Mouse (Mus musculus) left cerebral cortex, adult 9 months (tissue): ENCODE results near the gene En1.

ENCODE experiments used
- DNase-seq, 2 experiments: peaks; one replicate each; pipeline ENCODE4 v3.0.0; 2022; ENCODE audit warnings: low spot score in 2 of 2

The En1 gene

GRCm38 (mm10) chr1:120600149-120600445 lies 2.1 kb upstream of the En1 start:
- no peak for DNase-seq

DNA sequence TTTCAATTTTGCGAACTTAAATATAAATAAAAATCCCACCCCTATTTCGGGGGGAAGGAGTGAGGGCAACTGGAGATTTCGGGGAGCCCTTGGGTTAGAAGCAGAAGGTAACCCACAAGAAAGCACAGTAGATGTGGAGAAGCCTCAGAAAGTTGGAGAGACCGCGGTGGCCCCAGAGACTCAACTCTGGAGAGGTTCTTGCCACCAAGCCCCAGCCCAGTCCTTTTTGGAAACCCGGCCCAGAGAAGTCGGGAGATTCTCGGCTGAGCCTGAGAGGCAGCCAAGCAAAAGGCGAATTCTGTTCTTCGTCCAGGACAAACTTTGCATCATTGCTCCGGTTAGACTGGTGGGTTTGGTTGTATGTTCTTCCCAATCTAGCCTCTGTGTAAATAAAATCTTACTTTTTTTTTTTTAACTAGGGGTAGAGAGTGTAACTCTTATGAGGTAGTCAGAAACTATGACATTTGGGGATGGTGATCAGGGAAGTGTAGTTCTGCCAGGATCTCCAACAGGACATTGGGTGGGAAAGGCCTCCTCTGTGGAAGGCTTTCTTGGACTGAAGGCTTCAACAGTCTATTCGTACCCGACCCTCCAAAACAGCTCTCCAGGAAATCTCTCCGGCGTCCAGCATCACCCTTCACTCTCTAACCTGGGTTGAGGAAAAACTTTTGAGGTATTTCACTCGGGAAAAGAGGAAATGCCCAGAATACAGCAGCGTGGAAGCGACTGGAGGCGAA lies 1.5 kb upstream of the En1 start:
- DNase-seq = no peak

DNA sequence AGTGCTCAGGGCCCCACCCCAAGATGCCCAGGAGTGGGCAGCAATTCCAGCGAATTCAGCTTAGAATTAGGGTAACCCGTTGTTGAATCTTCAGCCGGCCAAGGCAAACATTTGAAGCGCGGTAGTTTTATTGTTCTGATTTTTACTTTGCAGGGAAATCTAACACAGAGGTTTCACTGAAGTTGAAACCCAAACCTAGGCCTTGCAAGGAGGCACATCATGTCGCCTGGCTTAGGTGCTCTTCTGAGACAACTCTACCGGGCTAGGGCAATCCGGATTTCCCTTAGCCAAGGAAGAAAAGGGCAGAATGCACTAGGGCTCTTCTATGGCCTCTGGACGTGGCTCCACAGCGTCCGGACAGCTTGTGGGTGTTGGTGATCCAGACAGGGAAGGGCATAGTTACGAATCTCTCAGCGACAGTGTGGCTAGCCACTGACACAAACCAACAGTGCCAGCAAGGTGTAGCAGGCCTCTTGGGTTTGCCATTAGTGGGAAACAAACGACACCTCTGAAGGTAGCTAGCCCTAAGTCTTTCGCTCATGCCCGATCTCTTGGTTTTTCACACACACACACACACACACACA lies 873 bp upstream of the En1 start:
- no peak for DNase-seq

DNA sequence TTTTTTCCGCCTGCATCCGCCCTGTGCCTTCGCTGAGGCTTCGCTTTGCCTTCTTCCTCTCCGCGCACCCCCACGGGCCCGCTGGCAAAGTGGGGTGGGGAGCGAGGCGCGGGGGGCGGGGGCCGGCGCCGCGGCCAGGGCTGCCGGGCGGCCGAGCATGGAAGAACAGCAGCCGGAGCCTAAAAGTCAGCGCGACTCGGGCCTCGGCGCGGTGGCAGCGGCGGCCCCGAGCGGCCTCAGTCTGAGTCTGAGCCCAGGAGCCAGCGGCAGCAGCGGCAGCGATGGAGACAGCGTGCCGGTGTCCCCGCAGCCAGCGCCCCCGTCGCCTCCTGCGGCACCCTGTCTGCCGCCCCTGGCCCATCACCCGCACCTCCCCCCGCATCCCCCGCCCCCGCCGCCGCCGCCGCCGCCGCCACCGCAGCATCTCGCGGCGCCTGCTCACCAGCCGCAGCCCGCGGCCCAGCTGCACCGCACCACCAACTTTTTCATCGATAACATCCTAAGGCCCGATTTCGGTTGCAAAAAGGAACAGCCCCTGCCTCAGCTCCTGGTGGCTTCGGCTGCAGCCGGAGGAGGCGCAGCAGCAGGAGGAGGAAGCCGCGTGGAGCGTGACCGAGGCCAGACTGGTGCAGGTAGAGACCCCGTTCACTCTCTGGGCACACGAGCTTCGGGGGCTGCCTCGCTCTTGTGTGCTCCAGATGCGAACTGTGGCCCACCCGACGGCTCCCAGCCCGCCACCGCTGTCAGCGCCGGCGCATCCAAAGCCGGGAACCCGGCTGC lies 848 bp downstream of the En1 start:
- DNase-seq = no peak

- DNase-seq = no peak
Measured at GRCm38 (mm10) chr1:120603656-120604051, 1.4 kb downstream of the En1 start.

DNA sequence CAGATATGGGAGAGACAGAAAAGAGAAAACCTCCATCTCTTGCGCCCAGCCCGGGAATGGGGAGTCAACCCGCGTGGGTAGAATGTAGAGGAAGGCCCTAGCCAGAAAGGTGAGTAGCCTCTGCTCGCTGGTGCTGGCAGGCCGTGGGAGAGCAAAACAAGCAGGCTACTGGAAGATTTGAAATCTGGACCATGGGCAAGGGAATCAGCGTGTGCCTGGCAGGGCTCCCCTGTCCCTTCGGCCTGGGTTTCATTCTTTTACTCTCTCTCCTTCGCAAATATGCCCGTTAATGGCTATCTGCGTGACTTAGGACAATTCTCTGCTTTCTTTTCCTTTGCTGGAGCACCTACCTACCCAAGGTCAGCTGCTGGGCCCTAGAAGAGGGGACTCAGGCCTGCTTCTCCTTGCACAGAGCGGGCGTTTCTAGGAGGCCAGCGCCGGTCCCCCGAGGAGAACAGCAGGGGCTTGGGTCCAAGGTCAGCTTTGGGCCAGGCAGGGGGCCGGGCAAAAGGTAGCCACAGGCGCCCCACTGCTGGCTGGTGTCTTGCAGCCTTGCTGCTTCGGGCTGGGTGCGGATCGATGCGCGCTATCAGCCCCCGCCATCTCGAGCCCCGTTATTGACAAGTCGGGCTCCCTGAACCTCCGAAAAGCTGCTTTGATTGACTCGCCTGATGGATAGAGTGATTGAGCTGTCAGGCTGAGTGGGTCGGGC lies 2.4 kb downstream of the En1 start:
- DNase-seq = no peak

DNA sequence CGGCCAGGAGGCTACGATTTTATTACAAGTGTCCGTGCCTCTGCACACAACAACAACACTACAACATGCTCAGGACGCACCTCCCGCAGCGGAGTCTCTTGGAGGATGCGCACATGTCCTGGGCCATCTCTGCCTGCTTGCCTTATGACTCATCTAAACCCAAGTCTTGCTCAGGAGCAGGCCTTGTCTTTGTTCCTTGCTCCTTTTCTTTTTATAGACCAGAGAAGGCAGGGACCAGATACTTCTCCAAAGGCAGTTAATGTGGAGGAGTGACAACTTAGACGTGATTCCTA lies 2.9 kb downstream of the En1 start:
- DNase-seq = no peak

DNA sequence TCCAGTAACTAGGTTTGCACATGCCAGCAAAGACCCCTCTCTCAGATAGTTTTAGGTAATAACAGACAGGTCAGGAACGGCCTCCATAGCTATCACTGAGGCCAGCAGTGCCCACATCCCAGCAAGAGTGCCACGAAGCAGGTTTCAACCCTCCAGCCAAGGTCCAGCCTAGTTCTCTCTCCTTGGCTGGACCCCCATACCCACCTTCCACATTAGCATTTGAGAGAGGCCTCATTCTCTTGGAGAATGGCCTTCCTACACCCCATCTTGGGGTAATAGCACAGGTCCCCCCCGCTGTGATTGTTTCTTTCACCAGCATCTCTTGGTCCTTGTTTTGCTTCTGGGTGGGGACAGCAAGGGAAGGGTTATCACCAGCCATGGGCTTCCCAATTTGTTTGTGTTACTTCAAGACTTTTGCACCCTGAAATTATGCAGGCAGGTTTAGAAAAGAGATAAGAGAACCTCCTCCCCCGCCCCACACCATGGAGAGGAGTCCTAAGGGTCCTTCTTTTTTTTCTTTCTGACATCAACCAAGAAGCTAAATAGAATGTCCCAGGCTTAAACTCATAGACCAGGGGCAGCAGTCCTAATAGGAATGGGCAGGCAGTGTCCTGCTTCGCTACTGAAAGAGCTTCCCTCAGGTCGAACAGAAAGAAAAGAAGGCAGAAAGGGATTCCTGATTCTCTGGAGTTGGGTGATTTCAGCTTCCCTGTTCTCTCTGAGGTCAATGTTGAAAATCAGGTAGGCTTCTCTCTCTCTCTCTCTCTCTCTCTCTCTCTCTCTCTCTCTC lies 3.5 kb downstream of the En1 start:
- DNase-seq = no peak

DNA sequence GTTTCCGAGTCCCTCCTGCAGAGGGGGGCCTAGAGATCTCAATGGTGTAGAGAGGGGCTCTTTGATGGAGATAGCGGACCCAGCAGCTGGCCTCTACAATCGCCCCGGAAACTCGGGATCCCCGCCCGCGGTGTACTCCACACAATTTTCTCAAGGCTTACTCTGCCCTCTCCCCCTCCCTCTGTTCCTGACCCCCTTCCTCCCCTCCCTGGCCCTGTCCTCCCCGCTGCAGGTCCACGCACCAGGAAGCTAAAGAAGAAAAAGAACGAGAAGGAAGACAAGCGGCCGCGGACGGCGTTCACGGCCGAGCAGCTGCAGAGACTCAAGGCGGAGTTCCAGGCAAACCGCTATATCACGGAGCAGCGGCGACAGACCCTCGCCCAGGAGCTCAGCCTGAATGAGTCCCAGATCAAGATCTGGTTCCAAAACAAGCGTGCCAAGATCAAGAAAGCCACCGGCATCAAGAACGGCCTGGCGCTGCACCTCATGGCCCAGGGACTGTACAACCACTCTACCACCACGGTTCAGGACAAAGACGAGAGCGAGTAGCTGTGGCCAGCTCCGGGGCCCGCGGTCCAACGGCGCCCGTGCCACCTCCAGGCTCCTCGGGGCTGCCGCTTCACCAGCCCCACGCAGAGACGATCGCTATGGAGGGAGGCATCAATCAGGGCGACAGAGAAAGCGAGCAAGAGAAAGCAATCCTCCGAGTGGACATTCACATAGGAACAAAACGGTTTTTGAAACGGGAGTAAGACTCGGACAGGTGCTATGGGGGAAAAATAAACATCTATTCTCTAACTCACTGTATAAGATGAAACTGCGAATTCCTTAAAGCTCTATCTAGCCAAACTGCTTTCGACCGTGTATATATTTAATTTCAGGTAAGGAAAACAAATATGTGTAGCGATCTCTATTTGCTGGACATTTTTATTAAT lies 4.7 kb downstream of the En1 start:
- DNase-seq = no peak

DNA sequence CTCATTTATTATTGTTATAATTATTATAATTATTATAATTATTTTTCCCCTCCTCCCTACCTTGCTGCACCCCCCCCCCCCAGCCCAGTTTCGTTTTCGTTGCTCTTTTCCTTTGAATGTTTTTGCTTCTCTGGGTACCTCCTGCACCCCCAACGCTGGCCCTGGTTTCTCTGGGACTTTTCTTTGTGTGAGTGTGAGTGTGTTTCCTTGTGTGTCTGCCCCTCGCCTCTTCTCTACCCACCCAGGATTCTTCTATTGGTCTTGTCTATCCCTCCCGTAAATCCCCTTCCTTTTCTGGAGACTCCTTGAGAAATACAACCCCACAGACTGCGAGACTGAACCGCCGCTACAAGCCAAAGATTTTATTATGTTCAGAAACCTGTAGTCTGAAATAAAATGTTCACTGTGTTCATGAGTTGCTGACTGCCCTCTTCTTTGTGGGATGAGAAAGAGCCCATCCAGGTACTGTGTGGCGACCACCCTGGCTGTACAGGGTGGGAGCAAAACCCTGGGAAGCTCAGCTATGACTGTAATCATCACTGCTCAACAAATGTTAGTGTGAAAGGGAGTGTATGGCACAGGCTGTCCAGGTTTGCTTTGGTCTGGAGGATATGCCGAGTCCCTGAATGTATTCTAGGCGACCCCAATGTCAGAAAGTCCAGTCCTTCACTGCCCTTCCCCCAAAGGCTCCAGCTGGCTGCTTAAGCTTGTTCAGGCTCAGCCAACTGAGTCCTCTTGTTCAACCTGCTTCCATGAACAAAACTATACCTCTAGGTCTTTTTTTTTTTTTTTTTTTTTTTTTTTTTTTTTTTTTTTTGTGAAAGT lies 5.6 kb downstream of the En1 start:
- no peak for DNase-seq

DNA sequence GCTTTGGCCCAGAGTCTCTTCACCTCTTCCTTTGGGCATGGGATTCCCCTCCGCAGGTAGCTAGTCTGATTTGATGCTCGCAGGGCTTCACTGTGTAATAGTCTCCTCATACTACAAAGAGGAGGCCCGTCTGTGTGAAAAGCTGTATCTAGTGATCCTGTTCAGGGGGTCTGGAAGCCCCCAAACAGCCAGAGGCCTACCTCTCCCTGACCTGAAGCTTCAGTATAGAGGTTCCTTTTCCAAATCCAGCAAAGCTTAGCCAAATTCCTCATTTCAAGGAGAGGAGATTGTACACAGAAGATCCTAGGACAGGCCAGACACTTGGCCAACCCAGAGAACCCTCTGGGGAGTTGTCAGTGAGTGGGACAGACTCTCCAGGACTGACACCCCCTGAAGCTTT lies 6.2 kb downstream of the En1 start:
- no peak for DNase-seq

- DNase-seq = no peak
Measured at GRCm38 (mm10) chr1:120609611-120610010, 7.4 kb downstream of the En1 start.

DNA sequence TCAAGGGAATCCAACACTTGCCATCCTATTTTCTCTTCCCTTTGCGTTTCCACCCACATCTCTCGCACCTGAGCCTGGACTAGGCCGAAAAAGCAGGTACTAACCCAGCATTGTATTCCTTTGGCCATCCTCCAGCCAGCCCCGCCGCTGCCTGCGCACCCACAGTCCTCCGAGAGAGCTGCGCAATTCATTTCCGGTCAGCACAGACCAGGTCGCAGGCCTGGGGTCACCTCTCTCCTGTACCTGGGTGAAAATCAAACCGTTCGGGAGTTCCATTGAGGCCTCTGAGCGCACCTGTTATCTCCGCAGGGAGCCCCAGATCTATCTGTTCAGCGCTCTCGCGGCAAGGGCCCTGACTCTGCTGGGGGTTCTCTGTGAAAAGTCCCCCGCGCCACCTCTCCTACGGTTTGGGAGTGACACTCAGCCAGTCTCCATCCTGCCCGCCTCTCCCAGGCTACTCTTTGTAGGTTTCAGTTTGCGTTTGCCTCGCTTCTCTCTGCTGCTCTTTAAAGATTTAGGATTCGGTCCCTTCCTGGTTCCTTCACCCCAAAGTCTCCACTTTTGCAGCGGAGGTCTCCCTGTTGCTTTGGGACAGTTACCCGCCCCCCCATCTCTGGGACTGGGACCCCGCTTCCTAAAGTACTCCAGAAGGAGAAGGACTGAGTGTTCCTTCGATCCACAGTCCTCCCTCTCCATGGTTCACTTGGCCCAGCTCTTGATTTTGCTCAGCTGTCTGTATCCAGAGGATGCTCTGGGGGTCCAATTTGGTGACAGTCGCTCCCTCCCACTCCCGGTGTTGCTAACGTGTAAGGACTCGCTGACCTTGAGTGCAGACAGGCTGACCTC lies 11.5 kb downstream of the En1 start:
- no peak for DNase-seq

DNA sequence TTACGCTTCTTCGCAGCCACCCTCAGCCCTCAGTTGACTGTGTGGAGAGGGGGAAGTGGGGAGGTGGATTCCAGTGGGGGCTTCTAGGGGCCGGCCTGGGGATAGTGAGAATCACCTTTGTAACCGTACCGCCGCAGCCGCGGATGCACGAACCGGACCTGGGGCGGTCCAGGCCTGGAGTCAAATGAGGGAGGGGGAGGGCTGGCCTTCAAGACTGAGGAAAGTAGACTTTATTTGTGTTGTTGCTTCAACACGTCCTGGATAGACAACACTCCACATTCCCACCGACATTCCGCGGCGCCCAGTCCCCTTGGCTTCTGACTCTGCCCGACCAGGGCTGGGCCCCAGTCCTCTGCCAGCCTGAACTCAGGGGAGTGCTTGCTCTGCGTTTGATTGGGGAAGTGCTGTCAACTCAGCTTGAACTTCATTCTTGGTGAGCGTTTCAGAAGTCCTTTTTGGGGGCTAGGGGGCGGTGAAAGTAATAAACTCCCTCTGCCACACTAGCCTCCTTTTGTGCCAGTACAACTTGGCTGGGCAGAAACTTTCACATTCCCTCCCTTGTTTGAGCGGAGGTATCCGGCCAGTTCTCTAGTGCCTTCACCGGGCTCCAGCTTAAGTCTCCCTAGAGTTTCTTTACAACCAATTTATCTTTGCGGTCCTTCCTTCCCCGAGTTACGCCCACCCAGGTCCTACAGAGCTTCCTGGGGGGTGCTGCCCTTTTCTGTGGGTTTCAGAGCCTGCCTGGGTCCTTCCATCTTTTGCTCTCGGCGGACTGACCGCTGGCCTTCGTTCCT lies 12.3 kb downstream of the En1 start:
- no peak for DNase-seq

DNA sequence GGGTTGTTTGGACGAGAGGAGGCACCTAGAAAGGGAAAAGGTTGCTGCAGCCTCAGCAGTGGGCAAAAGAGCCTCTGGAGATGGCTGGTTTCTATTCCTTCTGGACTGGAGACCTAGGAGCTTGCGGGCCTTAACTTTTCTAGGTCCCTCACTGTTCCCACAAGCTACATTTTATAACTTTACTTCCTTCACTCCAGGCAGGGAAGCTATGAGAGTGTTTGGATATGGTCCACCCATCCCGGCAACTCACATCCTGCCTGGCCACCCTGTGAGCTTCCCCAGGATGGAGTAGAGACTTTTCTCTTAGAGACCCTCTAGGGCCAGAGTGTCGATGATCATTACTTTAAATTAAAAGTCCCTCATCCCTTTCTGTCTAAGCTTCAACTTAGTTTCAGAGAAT lies 13.3 kb downstream of the En1 start:
- no peak for DNase-seq

GRCm38 (mm10) chr1:120615927-120616326 lies 13.7 kb downstream of the En1 start:
- DNase-seq = no peak

- DNase-seq = no peak
Measured at GRCm38 (mm10) chr1:120621383-120621782, 19.2 kb downstream of the En1 start.

DNA sequence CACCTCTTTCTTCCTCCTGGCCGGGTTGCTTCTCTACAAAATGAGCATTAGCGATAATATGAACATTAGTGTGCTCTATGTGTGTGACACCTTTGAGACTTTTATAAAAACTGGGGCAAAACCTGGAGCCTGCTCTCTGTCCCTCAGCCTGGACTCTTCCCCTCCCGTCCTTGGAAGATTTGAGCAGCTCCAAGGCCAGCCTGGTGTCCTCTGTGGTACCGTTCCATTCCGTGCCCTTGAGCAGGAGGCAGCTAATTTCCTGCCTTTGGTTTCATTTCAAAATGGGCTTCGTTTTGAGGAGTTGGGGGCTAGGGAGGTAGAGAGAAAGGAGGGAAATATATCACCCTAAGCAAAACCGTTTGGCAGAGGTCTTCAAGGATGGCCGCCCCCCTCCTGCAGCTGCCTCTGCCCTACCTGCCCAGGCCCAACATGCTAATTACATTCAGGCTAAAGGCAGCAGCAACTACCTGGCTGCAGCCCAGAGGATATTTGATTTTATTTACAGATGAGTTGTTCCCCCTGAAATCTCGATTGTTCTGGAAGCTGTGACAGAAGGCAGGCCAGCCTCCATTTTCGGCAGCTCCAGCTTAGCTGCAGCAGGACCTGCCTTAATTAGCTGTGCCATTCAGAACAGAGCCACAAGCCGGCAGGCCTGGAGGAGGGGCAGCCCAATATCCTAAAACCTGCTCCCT lies 24.9 kb downstream of the En1 start:
- DNase-seq = no peak
